Mouse (Mus musculus) stomach, postnatal 0 days (tissue): ENCODE data around the gene Aox4. TPM values are rescaled to one million over a fixed set of nuclear protein-coding genes. Genes with fewer than 3 reads are reported as not detected.

Experiments
- ATAC-seq: fragments of 200-750 bp; cut with Nextera tagmentation; 2 replicates; pipeline ENCODE4 v1.8.0; 2017; ENCODE audit not compliant: low FRiP score, low TSS enrichment
- DNase-seq: peaks from one replicate; pipeline ENCODE4 v3.0.0-alpha.2; 2016; ENCODE audit warnings: low spot score
- H3K27ac ChIP-seq: fragments of 300-500 bp; sonication (generic); replicated peaks from 2 replicates; pipeline ENCODE4 v1.5.1; 2014; ENCODE audit warnings: mild to moderate bottlenecking, control low read depth
- H3K27me3 ChIP-seq: fragments of 300-500 bp; sonication (generic); 2 replicates; pipeline ENCODE4 v1.6.1; 2014; ENCODE audit warnings: low read length; ENCODE audit not compliant: control insufficient read depth, insufficient read depth
- H3K36me3 ChIP-seq: fragments of 300-500 bp; sonication (generic); 2 replicates; pipeline ENCODE4 v1.6.1; 2014; ENCODE audit warnings: low read length, mixed read lengths; ENCODE audit not compliant: control insufficient read depth, insufficient read depth
- H3K4me1 ChIP-seq: fragments of 300-500 bp; sonication (generic); replicated peaks from 2 replicates; pipeline ENCODE4 v1.6.1; 2014; ENCODE audit warnings: antibody characterized with exemption; ENCODE audit not compliant: control insufficient read depth, insufficient read depth
- H3K4me2 ChIP-seq: fragments of 300-500 bp; sonication (generic); replicated peaks from 2 replicates; pipeline ENCODE4 v1.6.1; 2014; ENCODE audit warnings: low read depth, mild to moderate bottlenecking, control low read depth, moderate library complexity
- H3K4me3 ChIP-seq: fragments of 300-500 bp; sonication (generic); 2 replicates; pipeline ENCODE4 v1.5.1; 2014; ENCODE audit warnings: low read depth, low read length, control low read depth
- H3K9ac ChIP-seq: fragments of 300-500 bp; sonication (generic); 2 replicates; pipeline ENCODE4 v1.6.1; 2014; ENCODE audit warnings: mild to moderate bottlenecking, low read length, control low read depth, mixed read lengths
- H3K9me3 ChIP-seq: fragments of 300-500 bp; sonication (generic); 2 replicates; pipeline ENCODE4 v1.6.1; 2016; ENCODE audit warnings: low read length; ENCODE audit not compliant: control insufficient read depth
- CTCF ChIP-seq: IDR thresholded peaks from 2 replicates; pipeline ENCODE4 v1.5.1; 2016; ENCODE audit warnings: antibody characterized with exemption, low read depth, mild to moderate bottlenecking, moderate library complexity
- EP300 ChIP-seq: optimal IDR thresholded peaks from 2 replicates; pipeline ENCODE3; 2016; ENCODE audit warnings: antibody characterized with exemption
- WGBS: fragments of 180-500 bp; shearing (Covaris S2); extraction: QIAGEN DNeasy Blood & Tissue Kit; methylation state at CpG from one replicate; pipeline ENCODE4 v1.1.7; 2014; 5-methylcytosine and 5-hydroxymethylcytosine counted together
- polyA plus RNA-seq: library from polyadenylated mRNA; unstranded; fragments of >200 nt; fragmentation: Nextera tagmentation; extraction: Ambion mirVana; gene quantifications from 2 replicates; pipeline ENCODE4 v1.2.1, GENCODE M21; 2015

Aox4 gene
- polyA plus RNA-seq, 1 experiment from 2014 or later, result 24.8 TPM

- WGBS, result 51% methylated on average over 9 of the region's 9 CpGs
- H3K4me3 ChIP-seq, result no peak overlapping the region
- ATAC-seq (no peak), DNase-seq (no peak)
- no peaks in the 10 kb centered on the region for H3K9me3 ChIP-seq
- H3K36me3 ChIP-seq, result no peaks in the 10 kb centered on the region
- H3K4me2 ChIP-seq, result no peak overlapping the region
- H3K27me3 ChIP-seq, result no peaks in the 10 kb centered on the region
- no peaks in the 10 kb centered on the region for H3K4me1 ChIP-seq
- H3K9ac ChIP-seq, result no peak overlapping the region
- H3K27ac ChIP-seq, result no peak overlapping the region
- TF ChIP-seq CTCF (no peak), EP300 (no peak)
Measured at GRCm38 (mm10) chr1:58197023-58197422, 13.2 kb upstream of the Aox4 start.

GRCm38 (mm10) chr1:58198386-58198785, 11.8 kb upstream of the Aox4 start:
- H3K27ac ChIP-seq, result no peak overlapping the region
- ATAC-seq, result no peak
- no peak overlapping the region for H3K4me2 ChIP-seq
- 60% methylated on average over 4 of the region's 4 CpGs for WGBS
- H3K4me1 ChIP-seq, result no peaks in the 10 kb centered on the region
- no peak overlapping the region for H3K4me3 ChIP-seq
- no peaks in the 10 kb centered on the region for H3K36me3 ChIP-seq
- no peaks in the 10 kb centered on the region for H3K27me3 ChIP-seq
- no peak for DNase-seq
- H3K9me3 ChIP-seq, result no peaks in the 10 kb centered on the region
- H3K9ac ChIP-seq, result no peak overlapping the region
- TF ChIP-seq CTCF (no peak), EP300 (no peak)

- 74% methylated on average over 7 of the region's 7 CpGs for WGBS
- Histone ChIP-seq H3K27ac (no peak overlapping the region), H3K36me3 (no peaks in the 10 kb centered on the region), H3K4me2 (no peak overlapping the region), H3K27me3 (no peaks in the 10 kb centered on the region), H3K9ac (no peak overlapping the region), H3K9me3 (no peaks in the 10 kb centered on the region), H3K4me3 (no peak overlapping the region), H3K4me1 (no peaks in the 10 kb centered on the region)
- no peak for ATAC-seq
- no peak for DNase-seq
- TF ChIP-seq EP300 (no peak), CTCF (no peak)
Measured at GRCm38 (mm10) chr1:58212805-58213204, 2.6 kb downstream of the Aox4 start.

GRCm38 (mm10) chr1:58213838-58214237, 3.6 kb downstream of the Aox4 start:
- Histone ChIP-seq H3K4me3 (no peak overlapping the region), H3K4me1 (no peaks in the 10 kb centered on the region), H3K36me3 (no peaks in the 10 kb centered on the region), H3K9ac (no peak overlapping the region), H3K27ac (no peak overlapping the region), H3K9me3 (no peaks in the 10 kb centered on the region), H3K4me2 (no peak overlapping the region), H3K27me3 (no peaks in the 10 kb centered on the region)
- WGBS, result 78% methylated on average over 5 of the region's 5 CpGs
- TF ChIP-seq CTCF (no peak), EP300 (no peak)
- ATAC-seq (no peak), DNase-seq (no peak)

GRCm38 (mm10) chr1:58215353-58215752, 5.2 kb downstream of the Aox4 start:
- no peak overlapping the region for H3K27ac ChIP-seq
- H3K27me3 ChIP-seq, result no peaks in the 10 kb centered on the region
- H3K4me3 ChIP-seq, result no peak overlapping the region
- no peaks in the 10 kb centered on the region for H3K9me3 ChIP-seq
- WGBS, result 89% methylated on average over 4 of the region's 4 CpGs
- H3K4me1 ChIP-seq, result no peaks in the 10 kb centered on the region
- no peak for TF ChIP-seq EP300
- no peak for TF ChIP-seq CTCF
- no peaks in the 10 kb centered on the region for H3K36me3 ChIP-seq
- DNase-seq (no peak), ATAC-seq (no peak)
- no peak overlapping the region for H3K9ac ChIP-seq
- H3K4me2 ChIP-seq, result no peak overlapping the region

- Histone ChIP-seq H3K36me3 (no peaks in the 10 kb centered on the region), H3K4me1 (no peaks in the 10 kb centered on the region), H3K9me3 (no peaks in the 10 kb centered on the region), H3K27me3 (no peaks in the 10 kb centered on the region), H3K4me2 (no peak overlapping the region), H3K4me3 (no peak overlapping the region), H3K9ac (no peak overlapping the region), H3K27ac (no peak overlapping the region)
- 84% methylated on average over 7 of the region's 7 CpGs for WGBS
- TF ChIP-seq EP300 (no peak), CTCF (no peak)
- no peak for DNase-seq
- ATAC-seq, result no peak
Measured at GRCm38 (mm10) chr1:58215956-58216532, 5.8 kb downstream of the Aox4 start.
